Mouse (Mus musculus) intestine, embryonic 15.5 days (tissue): Measurements from ENCODE around the gene Zfp689. TPM values are rescaled to one million over a fixed set of nuclear protein-coding genes. Genes with fewer than 3 reads are reported as not detected.
"Not testable (repeated sequence)": the region's sequence is repeated elsewhere in the genome, so short reads cannot be mapped to it uniquely, and the experiment has no call there.

Experiments
- ATAC-seq: fragments of 200-750 bp; cut with Nextera tagmentation; 2 replicates; pipeline ENCODE4 v1.8.0; 2017; ENCODE audit warnings: moderate TSS enrichment, moderate library complexity
- H3K27ac ChIP-seq: fragments of 300-500 bp; sonication (generic); 2 replicates; pipeline ENCODE4 v1.5.1; 2015; ENCODE audit warnings: mild to moderate bottlenecking, inconsistent platforms
- H3K27me3 ChIP-seq: fragments of 300-500 bp; sonication (generic); replicated peaks from 2 replicates; pipeline ENCODE4 v1.6.1; 2015; ENCODE audit warnings: inconsistent platforms
- H3K36me3 ChIP-seq: fragments of 300-500 bp; sonication (generic); 2 replicates; pipeline ENCODE4 v1.6.1; 2015; ENCODE audit warnings: inconsistent platforms
- H3K4me1 ChIP-seq: fragments of 300-500 bp; sonication (generic); replicated peaks from 2 replicates; pipeline ENCODE4 v1.6.1; 2015; ENCODE audit warnings: inconsistent platforms
- H3K4me2 ChIP-seq: fragments of 300-500 bp; sonication (generic); replicated peaks from 2 replicates; pipeline ENCODE4 v1.6.1; 2015; ENCODE audit warnings: mild to moderate bottlenecking, inconsistent platforms
- H3K4me3 ChIP-seq: fragments of 300-500 bp; sonication (generic); replicated peaks from 2 replicates; pipeline ENCODE4 v1.5.1; 2015; ENCODE audit warnings: inconsistent platforms
- H3K9ac ChIP-seq: fragments of 300-500 bp; sonication (generic); 2 replicates; pipeline ENCODE4 v1.6.1; 2015; ENCODE audit warnings: inconsistent platforms
- H3K9me3 ChIP-seq: fragments of 300-500 bp; sonication (generic); 2 replicates; pipeline ENCODE4 v1.6.1; 2016; ENCODE audit warnings: inconsistent platforms
- WGBS: fragments of 180-500 bp; shearing (Covaris S2); methylation state at CpG from one replicate; pipeline ENCODE4 v1.1.7; 2015; 5-methylcytosine and 5-hydroxymethylcytosine counted together
- polyA plus RNA-seq: library from polyadenylated mRNA; unstranded; fragments of >200 nt; fragmentation: Nextera tagmentation; extraction: Ambion mirVana; gene quantifications from 2 replicates; pipeline ENCODE4 v1.2.1, GENCODE M21; 2015

Zfp689 gene
- polyA plus RNA-seq, 1 experiment from 2014 or later = 5.9 TPM

GRCm38 (mm10) chr7:127465670-127466069 lies 16.7 kb upstream of the Zfp689 start:
- not testable (repeated sequence) for H3K9ac ChIP-seq, H3K27me3 ChIP-seq, ATAC-seq, H3K27ac ChIP-seq, H3K36me3 ChIP-seq, H3K4me1 ChIP-seq, H3K4me2 ChIP-seq, H3K9me3 ChIP-seq, H3K4me3 ChIP-seq
- 95% methylated on average over 2 of the region's 2 CpGs for WGBS

- H3K9me3 ChIP-seq = no peaks in the 10 kb centered on the region
- no peak overlapping the region for H3K27ac ChIP-seq
- H3K4me2 ChIP-seq = no peak overlapping the region
- no peak for ATAC-seq
- no peaks in the 10 kb centered on the region for H3K27me3 ChIP-seq
- 93% methylated on average over 3 of the region's 3 CpGs for WGBS
- H3K36me3 ChIP-seq = 0 out of 2 replicates have a peak, but pooled peaks cover 9% of the 10 kb centered on the region
- 0 out of 2 replicates have a peak, but pooled peaks cover 7% of the 10 kb centered on the region for H3K4me1 ChIP-seq
- H3K4me3 ChIP-seq = no peak overlapping the region
- no peak overlapping the region for H3K9ac ChIP-seq
Observed at GRCm38 (mm10) chr7:127465191-127465590, 16.2 kb upstream of the Zfp689 start.

GRCm38 (mm10) chr7:127459311-127459710 lies 10.4 kb upstream of the Zfp689 start, which contains the start of gene Prr14:
Prr14 (plus strand) TSS chr7:127459611.
- not testable (repeated sequence) for H3K9ac ChIP-seq, H3K4me1 ChIP-seq, H3K27ac ChIP-seq, H3K4me2 ChIP-seq, H3K27me3 ChIP-seq, H3K4me3 ChIP-seq, ATAC-seq, H3K9me3 ChIP-seq
- peaks cover 29% of the 10 kb centered on the region for H3K36me3 ChIP-seq
- 94% methylated on average over 8 of the region's 8 CpGs for WGBS

GRCm38 (mm10) chr7:127458371-127459122 lies 9.6 kb upstream of the Zfp689 start:
- not testable (repeated sequence) for H3K4me2 ChIP-seq, H3K9me3 ChIP-seq, H3K4me1 ChIP-seq, H3K27ac ChIP-seq, H3K9ac ChIP-seq, ATAC-seq, H3K27me3 ChIP-seq, H3K4me3 ChIP-seq
- H3K36me3 ChIP-seq = peaks cover 29% of the 10 kb centered on the region
- WGBS = 85% methylated on average over 3 of the region's 3 CpGs

GRCm38 (mm10) chr7:127454905-127455304 lies 5.9 kb upstream of the Zfp689 start:
- H3K27ac ChIP-seq = no peak overlapping the region
- no peak for ATAC-seq
- H3K9ac ChIP-seq = no peak overlapping the region
- WGBS = 89% methylated on average over 7 of the region's 7 CpGs
- no peak overlapping the region for H3K4me3 ChIP-seq
- peaks cover 29% of the 10 kb centered on the region for H3K36me3 ChIP-seq
- no peaks in the 10 kb centered on the region for H3K9me3 ChIP-seq
- no peaks in the 10 kb centered on the region for H3K27me3 ChIP-seq
- H3K4me1 ChIP-seq = peaks cover 19% of the 10 kb centered on the region
- H3K4me2 ChIP-seq = no peak overlapping the region

- H3K27me3 ChIP-seq = no peaks in the 10 kb centered on the region
- no peak overlapping the region for H3K4me3 ChIP-seq
- no peak overlapping the region for H3K27ac ChIP-seq
- no peak overlapping the region for H3K4me2 ChIP-seq
- no peak for ATAC-seq
- no peaks in the 10 kb centered on the region for H3K9me3 ChIP-seq
- no peak overlapping the region for H3K9ac ChIP-seq
- 94% methylated on average over 2 of the region's 2 CpGs for WGBS
- H3K4me1 ChIP-seq = peaks cover 24% of the 10 kb centered on the region
- peaks cover 23% of the 10 kb centered on the region for H3K36me3 ChIP-seq
Observed at GRCm38 (mm10) chr7:127453056-127453455, 4.1 kb upstream of the Zfp689 start.

- WGBS = 84% methylated on average over 7 of the region's 7 CpGs
- H3K4me2 ChIP-seq = peak overlapping the region; percentile 72
- no peak overlapping the region for H3K27ac ChIP-seq
- peaks cover 16% of the 10 kb centered on the region for H3K36me3 ChIP-seq
- peak overlapping the region; percentile 91 for H3K4me3 ChIP-seq
- no peak for ATAC-seq
- H3K27me3 ChIP-seq = no peaks in the 10 kb centered on the region
- no peaks in the 10 kb centered on the region for H3K9me3 ChIP-seq
- H3K4me1 ChIP-seq = peaks cover 24% of the 10 kb centered on the region
- H3K9ac ChIP-seq = peak overlapping the region; percentile 38
Observed at GRCm38 (mm10) chr7:127449966-127450365, 1.0 kb upstream of the Zfp689 start.

- Histone ChIP-seq H3K4me1 (no peaks in the 10 kb centered on the region), H3K27me3 (no peaks in the 10 kb centered on the region), H3K27ac (no peak overlapping the region), H3K4me2 (no peak overlapping the region), H3K9ac (no peak overlapping the region), H3K4me3 (no peak overlapping the region), H3K9me3 (no peaks in the 10 kb centered on the region), H3K36me3 (peaks cover 23% of the 10 kb centered on the region)
- no peak for ATAC-seq
- 93% methylated on average over 20 of the region's 20 CpGs for WGBS
Observed at GRCm38 (mm10) chr7:127443976-127444375, 5.0 kb downstream of the Zfp689 start.

GRCm38 (mm10) chr7:127437724-127438123 lies 11.2 kb downstream of the Zfp689 start:
- no peak for ATAC-seq
- no peaks in the 10 kb centered on the region for H3K27me3 ChIP-seq
- no peaks in the 10 kb centered on the region for H3K36me3 ChIP-seq
- no peak overlapping the region for H3K4me2 ChIP-seq
- peaks cover 8% of the 10 kb centered on the region; the same call in 1 of the 2 replicates for H3K9me3 ChIP-seq
- 84% methylated on average over 3 of the region's 3 CpGs for WGBS
- no peak overlapping the region for H3K27ac ChIP-seq
- H3K4me1 ChIP-seq = no peaks in the 10 kb centered on the region
- no peak overlapping the region for H3K4me3 ChIP-seq
- no peak overlapping the region for H3K9ac ChIP-seq

GRCm38 (mm10) chr7:127435206-127435605 lies 13.8 kb downstream of the Zfp689 start:
- no peak overlapping the region for H3K4me2 ChIP-seq
- H3K27ac ChIP-seq = no peak overlapping the region
- no peak for ATAC-seq
- H3K4me3 ChIP-seq = no peak overlapping the region
- peaks cover 8% of the 10 kb centered on the region; the same call in 1 of the 2 replicates for H3K9me3 ChIP-seq
- H3K4me1 ChIP-seq = no peaks in the 10 kb centered on the region
- no peaks in the 10 kb centered on the region for H3K27me3 ChIP-seq
- H3K36me3 ChIP-seq = no peaks in the 10 kb centered on the region
- WGBS = 89% methylated on average over 4 of the region's 4 CpGs
- no peak overlapping the region for H3K9ac ChIP-seq

GRCm38 (mm10) chr7:127426354-127426753 lies 22.6 kb downstream of the Zfp689 start:
- no peak overlapping the region for H3K9ac ChIP-seq
- H3K27me3 ChIP-seq = 0 out of 2 replicates have a peak, but pooled peaks cover 6% of the 10 kb centered on the region
- no peak overlapping the region for H3K4me2 ChIP-seq
- ATAC-seq = no peak
- H3K27ac ChIP-seq = no peak overlapping the region
- peaks cover 4% of the 10 kb centered on the region for H3K4me1 ChIP-seq
- H3K4me3 ChIP-seq = no peak overlapping the region
- H3K36me3 ChIP-seq = no peaks in the 10 kb centered on the region
- WGBS = 68% methylated on average over 3 of the region's 3 CpGs
- H3K9me3 ChIP-seq = no peaks in the 10 kb centered on the region

GRCm38 (mm10) chr7:127425911-127426310 lies 23.0 kb downstream of the Zfp689 start:
- 68% methylated on average over 2 of the region's 2 CpGs for WGBS
- no peak overlapping the region for H3K4me3 ChIP-seq
- H3K9ac ChIP-seq = no peak overlapping the region
- no peak for ATAC-seq
- H3K9me3 ChIP-seq = no peaks in the 10 kb centered on the region
- peaks cover 8% of the 10 kb centered on the region for H3K4me1 ChIP-seq
- no peak overlapping the region for H3K27ac ChIP-seq
- no peaks in the 10 kb centered on the region for H3K36me3 ChIP-seq
- 0 out of 2 replicates have a peak, but pooled peaks cover 6% of the 10 kb centered on the region for H3K27me3 ChIP-seq
- no peak overlapping the region for H3K4me2 ChIP-seq

- H3K9ac ChIP-seq = no peak overlapping the region
- H3K27me3 ChIP-seq = 0 out of 2 replicates have a peak, but pooled peaks cover 6% of the 10 kb centered on the region
- no peak for ATAC-seq
- WGBS = 78% methylated on average over 3 of the region's 3 CpGs
- H3K4me2 ChIP-seq = no peak overlapping the region
- no peak overlapping the region for H3K27ac ChIP-seq
- H3K4me1 ChIP-seq = peaks cover 8% of the 10 kb centered on the region
- no peaks in the 10 kb centered on the region for H3K9me3 ChIP-seq
- no peak overlapping the region for H3K4me3 ChIP-seq
- H3K36me3 ChIP-seq = no peaks in the 10 kb centered on the region
Observed at GRCm38 (mm10) chr7:127425291-127425690, 23.7 kb downstream of the Zfp689 start.
